Mouse (Mus musculus): ENCODE data around the gene Lhx6.

The Lhx6 gene

GRCm38 (mm10) chr2:36035413-36036081, 69.7 kb downstream of the Lhx6 start:
- no peak for DNase-seq (ENCODE audit: low read depth, low spot score)

- no peak for DNase-seq (ENCODE audit: low read depth, low spot score)
These were observed 70.3 kb downstream of the Lhx6 start for GRCm38 (mm10) chr2:36034898-36035297.

DNA sequence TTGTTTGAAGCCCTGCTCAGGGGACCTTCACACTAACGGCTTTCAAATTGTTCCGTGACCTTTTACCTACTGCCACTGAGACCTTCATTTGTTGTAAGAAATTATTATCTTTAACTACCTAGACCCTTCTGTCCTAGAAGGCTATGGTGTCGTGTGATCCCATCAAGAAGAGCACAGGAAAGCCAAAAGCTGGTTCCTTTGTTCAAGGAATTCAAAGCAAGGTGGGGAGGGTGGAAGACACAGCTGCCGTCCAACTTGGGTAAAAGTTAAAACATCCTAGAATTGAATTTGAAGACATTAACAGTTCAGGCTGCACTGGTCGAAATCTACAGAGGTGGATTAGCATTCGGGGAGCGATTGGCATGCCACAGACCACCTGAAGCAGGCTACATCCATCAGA, 71.2 kb downstream of the Lhx6 start:
- DNase-seq (ENCODE audit: low read depth, low spot score) = no peak

- no peak for DNase-seq (ENCODE audit: low read depth, low spot score)
These were observed 72.3 kb downstream of the Lhx6 start for GRCm38 (mm10) chr2:36032884-36033283.
